16 mouse cellular contexts compared by ENCODE assay signal in genomic region chr11:95959152-95959551, GRCm38 (mm10). TPM values are rescaled to one million over a fixed set of nuclear protein-coding genes. Genes with fewer than 3 reads are reported as not detected.
DNase-seq lines count a peak whose midpoint lies in the region; ATAC-seq and TF ChIP-seq lines count a peak whose summit lies in the region.
"Had no signal": no experiment of that assay in that cellular context is flagged by ENCODE, and none has a peak within 500 bp of the region (broad histone marks: within the 10 kb centered on the region; RNA-seq: fewer than 3 reads in every experiment).

No protein-coding gene starts in this region.

- H3K27me3 ChIP-seq in kidney, embryonic 16.5 days (ENCODE audit: insufficient read depth, low read length), result no peaks in the 10 kb centered on the region
- H3K27me3 ChIP-seq in kidney, embryonic 14.5 days (ENCODE audit: control insufficient read depth, insufficient read depth, low read length), result no peaks in the 10 kb centered on the region
- no peaks in the 10 kb centered on the region for H3K27me3 ChIP-seq in spleen, adult 2 months (ENCODE audit: control insufficient read depth, insufficient read depth, low read length)
- H3K27me3 ChIP-seq: limb, embryonic 15.5 days; midbrain, embryonic 12.5 days; neural tube, embryonic 15.5 days had no signal

- TF ChIP-seq POLR2A in spleen, adult 2 months (IDR thresholded peaks at IDR 0.05; ENCODE audit: low read depth, low read length), result no peak

- DNase-seq in spleen, adult 2 months (ENCODE audit: low read depth in 1 of 2, low spot score in 2 of 2), result no peak
- DNase-seq in spleen, adult 12 weeks (ENCODE audit: low spot score), result no peak
- peak; percentile 18 for DNase-seq in adipocyte (ENCODE audit: low spot score)
- no peak for DNase-seq in gastrocnemius, postnatal 4 days (ENCODE audit: low spot score in 2 of 2)
- DNase-seq: heart, adult 11 months; heart, postnatal 4 days; kidney, adult 18-20 months; right cerebral cortex, postnatal 4 days had no signal

- 0 out of 2 replicates have a peak, but pooled peaks have one; percentile 6 for ATAC-seq in kidney, embryonic 16.5 days (ENCODE audit: low FRiP score, low TSS enrichment)
- ATAC-seq in kidney, embryonic 14.5 days (ENCODE audit: low FRiP score, low TSS enrichment), result no peak
- ATAC-seq in inflammation-experienced regulatory T-cells, adult 6 months, result no peak

- WGBS in kidney, embryonic 16.5 days, result 70% methylated on average over 6 of the region's 6 CpGs
- WGBS in kidney, embryonic 14.5 days, result 71% methylated on average over 5 of the region's 6 CpGs
- 64% methylated on average over 6 of the region's 6 CpGs for WGBS in spleen, adult 2 months

- H3K36me3 ChIP-seq in kidney, embryonic 16.5 days (ENCODE audit: insufficient read depth, low read length), result peaks cover 21% of the 10 kb centered on the region
- H3K36me3 ChIP-seq in kidney, embryonic 14.5 days (ENCODE audit: control insufficient read depth, insufficient read depth, low read length), result peaks cover 51% of the 10 kb centered on the region
- no peaks in the 10 kb centered on the region for H3K36me3 ChIP-seq in spleen, adult 2 months (ENCODE audit: control insufficient read depth, insufficient read depth, low read length)
- H3K36me3 ChIP-seq: neural tube, embryonic 15.5 days had no signal

- 0 out of 2 replicates have a peak, but pooled peaks have one; percentile 5 for TF ChIP-seq CTCF in spleen, adult 2 months (IDR thresholded peaks at IDR 0.05; ENCODE audit: extremely low read depth, insufficient read depth, insufficient read length, insufficient replicate concordance)

- no peak overlapping the region for H3K27ac ChIP-seq in kidney, embryonic 16.5 days (ENCODE audit: low read length)
- no peak overlapping the region for H3K27ac ChIP-seq in kidney, embryonic 14.5 days (ENCODE audit: low read depth, low read length)
- no peak overlapping the region for H3K27ac ChIP-seq in spleen, adult 2 months (ENCODE audit: insufficient read depth, low read length)
- H3K27ac ChIP-seq: limb, embryonic 15.5 days; midbrain, embryonic 12.5 days; neural tube, embryonic 15.5 days had no signal

- no peak overlapping the region for H3K4me2 ChIP-seq in kidney, embryonic 16.5 days (replicated peaks; ENCODE audit: low read depth, low read length)
- no peak overlapping the region for H3K4me2 ChIP-seq in kidney, embryonic 14.5 days (replicated peaks; ENCODE audit: low read depth, low read length)
- H3K4me2 ChIP-seq: limb, embryonic 15.5 days; midbrain, embryonic 12.5 days; neural tube, embryonic 15.5 days had no signal

- no peak overlapping the region for H3K9ac ChIP-seq in kidney, embryonic 16.5 days (replicated peaks; ENCODE audit: low read length)
- H3K9ac ChIP-seq in kidney, embryonic 14.5 days (ENCODE audit: low read depth, low read length), result no peak overlapping the region
- H3K9ac ChIP-seq: limb, embryonic 15.5 days; midbrain, embryonic 12.5 days; neural tube, embryonic 15.5 days had no signal

- H3K4me3 ChIP-seq in kidney, embryonic 16.5 days (ENCODE audit: low read length), result no peak overlapping the region
- no peak overlapping the region for H3K4me3 ChIP-seq in kidney, embryonic 14.5 days (ENCODE audit: low read length)
- no peak overlapping the region for H3K4me3 ChIP-seq in spleen, adult 2 months (ENCODE audit: extremely low read depth, insufficient read depth, insufficient read length)
- H3K4me3 ChIP-seq: limb, embryonic 15.5 days; midbrain, embryonic 12.5 days; neural tube, embryonic 15.5 days had no signal

- peaks cover 9% of the 10 kb centered on the region; the same call in 1 of the 2 replicates for H3K4me1 ChIP-seq in kidney, embryonic 16.5 days (ENCODE audit: insufficient read depth, low read length)
- H3K4me1 ChIP-seq in kidney, embryonic 14.5 days (ENCODE audit: control insufficient read depth, insufficient read depth, low read length), result 0 out of 2 replicates have a peak, but pooled peaks cover 3% of the 10 kb centered on the region
- no peaks in the 10 kb centered on the region for H3K4me1 ChIP-seq in spleen, adult 2 months (ENCODE audit: control insufficient read depth, insufficient read depth, insufficient read length)
- H3K4me1 ChIP-seq: limb, embryonic 15.5 days; neural tube, embryonic 15.5 days had no signal

- no peaks in the 10 kb centered on the region for H3K9me3 ChIP-seq in kidney, embryonic 16.5 days (ENCODE audit: low read length)
- no peaks in the 10 kb centered on the region for H3K9me3 ChIP-seq in kidney, embryonic 14.5 days (ENCODE audit: control insufficient read depth, low read length)
- H3K9me3 ChIP-seq: limb, embryonic 15.5 days; midbrain, embryonic 12.5 days; neural tube, embryonic 15.5 days had no signal

RNA-seq across cellular contexts. Expression of gene B4galnt2, which starts 44.5 kb away (rescaled TPM):
- 1.4 and 1.9 TPM in 2 replicates for polyA plus RNA-seq in kidney, embryonic 16.5 days (2015; fragmentation: Nextera tagmentation; extraction: Ambion mirVana)
- 0.37 and 0.47 TPM in 2 replicates for polyA plus RNA-seq in kidney, embryonic 14.5 days (2014; fragmentation: Nextera tagmentation; extraction: Ambion mirVana)
- not detected in 2 replicates for polyA plus RNA-seq in spleen, adult 2 months (2012; rRNA removed)
- under 1 TPM in 2 of 3 experiments, not detected in 1; 0.35 to 0.38 TPM for polyA plus RNA-seq in inflammation-experienced regulatory T-cells, adult 6 months (2017; shearing (Covaris generic))
- total RNA-seq in gastrocnemius, postnatal 4 days (2021), result not detected
- total RNA-seq: heart, postnatal 4 days; layer of hippocampus, postnatal 10 days had no signal
- polyA plus RNA-seq: embryonic facial prominence, embryonic 14.5 days; limb, embryonic 15.5 days; midbrain, embryonic 12.5 days; neural tube, embryonic 15.5 days had no signal

RNA-seq across cellular contexts. Expression of gene Igf2bp1, which starts 46.6 kb away (rescaled TPM):
- 57.2 and 62.5 TPM in 2 replicates for polyA plus RNA-seq in kidney, embryonic 16.5 days (2015; fragmentation: Nextera tagmentation; extraction: Ambion mirVana)
- 42.1 and 54.2 TPM in 2 replicates for polyA plus RNA-seq in kidney, embryonic 14.5 days (2014; fragmentation: Nextera tagmentation; extraction: Ambion mirVana)
- 0.05 TPM in 1 of 2 replicates, not detected in the other for polyA plus RNA-seq in spleen, adult 2 months (2012; rRNA removed)
- not detected for polyA plus RNA-seq in inflammation-experienced regulatory T-cells, adult 6 months (2017; shearing (Covaris generic))
- 1 to 10 TPM; 6.9 to 7.0 TPM for total RNA-seq in gastrocnemius, postnatal 4 days (2021)

Comparison
In these comparisons a context has a peak if more than half of its experiments do, and no peak if none do; other contexts are left out.
1. RNA of gene Igf2bp1, which starts 46.6 kb away (polyA plus RNA-seq): 57.2 to 62.5 TPM in kidney, embryonic 16.5 days and 42.1 to 54.2 TPM in kidney, embryonic 14.5 days; not detected in inflammation-experienced regulatory T-cells, adult 6 months and 0.05 TPM in spleen, adult 2 months; every median in the first group is over 10 times any median in the second.